Mouse (Mus musculus) embryonic facial prominence, embryonic 14.5 days (tissue): ENCODE measurements around the gene Mef2c. TPM values are rescaled to one million over a fixed set of nuclear protein-coding genes. Genes with fewer than 3 reads are reported as not detected.
A peak's percentile ranks its signal among the peaks of the same experiment; 100 is the strongest.

Source experiments
- ATAC-seq: fragments of 200-750 bp; cut with Nextera tagmentation; 2 replicates; pipeline ENCODE4 v1.8.0; 2017; ENCODE audit warnings: low read depth, moderate number of reproducible peaks, moderate TSS enrichment
- DNase-seq: peaks from one replicate; pipeline ENCODE4 v3.0.0-alpha.2; 2015; ENCODE audit warnings: low spot score
- H3K27ac ChIP-seq: fragments of 300-500 bp; sonication (generic); replicated peaks from 2 replicates; pipeline ENCODE4 v1.5.1; 2014; ENCODE audit warnings: low read depth, mild to moderate bottlenecking, low read length, moderate library complexity
- H3K27me3 ChIP-seq: fragments of 300-500 bp; sonication (generic); replicated peaks from 2 replicates; pipeline ENCODE4 v1.6.1; 2014; ENCODE audit warnings: low read length; ENCODE audit not compliant: control insufficient read depth, insufficient read depth
- H3K36me3 ChIP-seq: fragments of 300-500 bp; sonication (generic); 2 replicates; pipeline ENCODE4 v1.6.1; 2014; ENCODE audit warnings: low read length, mixed read lengths; ENCODE audit not compliant: control insufficient read depth, insufficient read depth
- H3K4me1 ChIP-seq: fragments of 300-500 bp; sonication (generic); 2 replicates; pipeline ENCODE4 v1.6.1; 2014; ENCODE audit warnings: antibody characterized with exemption, low read length; ENCODE audit not compliant: control insufficient read depth, insufficient read depth
- H3K4me2 ChIP-seq: fragments of 300-500 bp; sonication (generic); 2 replicates; pipeline ENCODE4 v1.6.1; 2014; ENCODE audit warnings: low read depth, mild to moderate bottlenecking, low read length, moderate library complexity, mixed read lengths
- H3K4me3 ChIP-seq: fragments of 300-500 bp; sonication (generic); 2 replicates; pipeline ENCODE4 v1.5.1; 2014; ENCODE audit warnings: low read depth, mild to moderate bottlenecking, low read length
- H3K9ac ChIP-seq: fragments of 300-500 bp; sonication (generic); 2 replicates; pipeline ENCODE4 v1.6.1; 2014; ENCODE audit warnings: low read depth, mild to moderate bottlenecking, low read length, moderate library complexity, mixed read lengths
- H3K9me3 ChIP-seq: fragments of 300-500 bp; sonication (generic); 2 replicates; pipeline ENCODE4 v1.6.1; 2016; ENCODE audit warnings: low read length; ENCODE audit not compliant: control insufficient read depth
- WGBS: fragments of 180-500 bp; shearing (Covaris S2); extraction: QIAGEN DNeasy Blood & Tissue Kit; methylation state at CpG from one replicate; pipeline ENCODE4 v1.1.7; 2014; 5-methylcytosine and 5-hydroxymethylcytosine counted together
- polyA plus RNA-seq: library from polyadenylated mRNA; unstranded; fragments of >200 nt; fragmentation: Nextera tagmentation; extraction: Ambion mirVana; gene quantifications from 2 replicates; pipeline ENCODE4 v1.2.1, GENCODE M21; 2014

Mef2c gene
- polyA plus RNA-seq = 195 and 224 TPM in 2 replicates

DNA sequence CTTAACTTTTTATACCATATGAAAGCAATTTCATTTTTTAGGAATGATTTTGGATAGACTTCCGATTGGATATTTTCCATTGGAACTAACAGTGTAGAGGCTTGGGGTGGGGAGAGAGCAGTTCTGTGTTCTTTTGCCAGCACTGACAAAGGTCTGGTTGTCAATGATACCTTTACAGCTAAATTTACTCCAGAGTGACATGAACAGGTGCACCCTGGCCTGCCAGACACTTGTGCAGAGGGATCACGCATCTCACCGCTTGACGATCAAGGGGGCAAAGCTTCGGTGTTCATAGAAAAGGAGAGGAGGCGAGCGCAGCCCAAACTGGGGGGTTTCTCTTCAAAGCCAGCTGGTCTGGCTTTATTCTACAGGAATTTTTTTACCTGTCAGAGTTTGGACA, at the start of gene Mef2c:
TSS of gene Mef2c (plus strand) at position 116 of the 400 bp plus-strand sequence.
- H3K9me3 ChIP-seq = no peaks in the 10 kb centered on the region
- 0 out of 2 replicates have a peak, but pooled peaks have one; percentile 53 for ATAC-seq
- H3K4me1 ChIP-seq = no peaks in the 10 kb centered on the region
- H3K4me2 ChIP-seq = no peak within 1 kb of the TSS
- DNase-seq = peak; percentile 63
- H3K27me3 ChIP-seq = no peaks in the 10 kb centered on the region
- no peaks in the 10 kb centered on the region for H3K36me3 ChIP-seq
- H3K27ac ChIP-seq = no peak within 1 kb of the TSS
- WGBS = 68% methylated on average over 7 of the region's 7 CpGs
- H3K9ac ChIP-seq = no peak within 1 kb of the TSS
- 0 out of 2 replicates have a peak within 1 kb of the TSS, but pooled peaks have one; percentile 3 for H3K4me3 ChIP-seq

DNA sequence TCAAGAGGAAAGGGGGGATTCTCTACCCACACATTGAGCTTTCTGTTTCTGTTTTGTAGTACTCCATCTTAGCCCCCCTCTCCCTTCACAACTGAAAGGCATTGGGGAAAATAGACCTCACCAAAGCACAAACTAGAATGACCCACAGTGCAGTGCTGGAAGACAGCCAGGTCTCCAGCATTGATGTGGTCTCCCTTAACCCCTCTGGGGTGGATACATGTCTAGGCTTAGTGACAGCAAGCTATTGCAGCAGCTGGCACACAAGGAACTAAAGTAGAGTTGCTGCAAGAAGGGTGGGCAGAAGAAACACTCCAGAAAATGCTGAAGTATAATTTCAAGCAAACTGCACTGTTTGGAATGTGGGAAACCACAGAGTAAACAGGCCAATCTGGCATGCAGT, 45.1 kb upstream of the Mef2c start:
- H3K4me3 ChIP-seq = no peak overlapping the region
- no peaks in the 10 kb centered on the region for H3K36me3 ChIP-seq
- H3K27me3 ChIP-seq = no peaks in the 10 kb centered on the region
- H3K4me2 ChIP-seq = no peak overlapping the region
- ATAC-seq (peak; percentile 88), DNase-seq (peak; percentile 88)
- H3K9ac ChIP-seq = no peak overlapping the region
- no peak overlapping the region; the same call in 1 of the 2 replicates for H3K27ac ChIP-seq
- peaks cover 6% of the 10 kb centered on the region; the same call in 1 of the 2 replicates for H3K4me1 ChIP-seq
- no peaks in the 10 kb centered on the region for H3K9me3 ChIP-seq

DNA sequence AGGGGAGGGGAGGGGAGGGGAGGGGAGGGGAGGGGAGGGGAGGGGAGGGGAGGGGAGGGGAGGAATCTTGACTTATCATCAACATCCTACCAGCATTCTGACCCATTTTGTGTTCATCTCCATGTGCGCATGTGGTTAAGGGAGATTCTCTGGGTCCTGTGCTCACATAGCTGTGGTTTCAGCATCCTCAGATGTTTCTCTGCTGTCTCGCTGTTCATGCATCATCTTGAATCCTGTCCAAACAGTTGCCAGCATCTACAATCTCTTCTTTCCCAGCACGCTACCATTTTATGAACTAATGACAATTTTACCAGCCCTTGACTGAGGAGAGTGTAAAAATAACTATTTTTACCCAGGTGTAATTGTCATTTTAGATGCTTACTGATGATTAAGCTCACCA, 44.2 kb upstream of the Mef2c start:
- no peak for DNase-seq
- H3K27ac ChIP-seq = no peak overlapping the region
- WGBS = 80% methylated on average over 3 of the region's 3 CpGs
- no peak overlapping the region for H3K9ac ChIP-seq
- no peaks in the 10 kb centered on the region for H3K27me3 ChIP-seq
- H3K4me2 ChIP-seq = no peak overlapping the region
- no peaks in the 10 kb centered on the region for H3K36me3 ChIP-seq
- ATAC-seq = no peak
- peaks cover 6% of the 10 kb centered on the region; the same call in 1 of the 2 replicates for H3K4me1 ChIP-seq
- H3K4me3 ChIP-seq = no peak overlapping the region
- H3K9me3 ChIP-seq = no peaks in the 10 kb centered on the region

DNA sequence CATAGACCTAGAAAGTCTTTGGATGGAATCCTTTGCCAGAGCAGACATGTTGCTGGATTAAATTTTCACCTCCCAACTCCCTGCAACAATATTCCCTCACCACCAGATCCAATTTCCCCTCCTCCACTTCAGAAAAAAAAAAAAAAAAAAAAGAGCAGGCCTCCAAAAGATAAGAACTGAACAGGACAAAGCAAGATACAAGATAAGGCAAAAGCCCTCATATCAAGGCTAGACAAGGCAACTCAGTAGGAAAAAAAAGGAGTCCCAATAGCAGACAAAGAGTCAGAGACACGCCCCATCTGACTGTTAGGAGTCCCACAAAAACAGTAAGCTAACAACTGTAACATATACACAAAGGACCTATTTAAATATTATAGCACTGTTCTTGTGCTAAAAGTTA, 43.2 kb upstream of the Mef2c start:
- H3K4me2 ChIP-seq = no peak overlapping the region
- no peak overlapping the region for H3K9ac ChIP-seq
- H3K4me1 ChIP-seq = peaks cover 6% of the 10 kb centered on the region; the same call in 1 of the 2 replicates
- H3K4me3 ChIP-seq = no peak overlapping the region
- no peaks in the 10 kb centered on the region for H3K9me3 ChIP-seq
- no peaks in the 10 kb centered on the region for H3K27me3 ChIP-seq
- no peak for DNase-seq
- WGBS = 83% methylated on average over 1 of the region's 1 CpGs
- no peak for ATAC-seq
- H3K27ac ChIP-seq = no peak overlapping the region
- H3K36me3 ChIP-seq = no peaks in the 10 kb centered on the region

DNA sequence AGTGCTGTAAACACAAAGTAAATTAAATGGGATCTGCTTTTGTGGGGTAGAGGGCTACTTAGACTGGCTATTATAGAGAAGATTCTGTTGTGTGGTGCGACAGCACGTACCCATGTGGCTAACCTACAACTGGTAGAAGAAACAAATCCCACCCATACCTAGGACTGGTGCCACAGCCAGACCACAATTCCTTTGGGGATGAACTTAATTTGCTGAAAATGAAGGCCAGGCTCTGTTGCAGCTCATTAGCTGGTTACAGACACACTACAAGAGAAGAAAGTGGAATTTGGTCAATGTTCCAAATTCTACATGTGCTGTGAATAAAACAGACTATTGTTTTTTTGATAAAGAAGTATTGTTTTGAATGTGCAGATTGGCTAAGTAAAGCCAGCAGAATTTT, 42.3 kb upstream of the Mef2c start:
- ATAC-seq = peak; percentile 84

GRCm38 (mm10) chr13:83466756-83467155, 37.1 kb upstream of the Mef2c start:
- Histone ChIP-seq H3K27ac (no peak overlapping the region), H3K4me2 (no peak overlapping the region), H3K36me3 (no peaks in the 10 kb centered on the region), H3K4me3 (no peak overlapping the region), H3K9ac (no peak overlapping the region), H3K27me3 (no peaks in the 10 kb centered on the region), H3K9me3 (no peaks in the 10 kb centered on the region), H3K4me1 (peaks cover 3% of the 10 kb centered on the region; the same call in 1 of the 2 replicates)
- 89% methylated on average over 5 of the region's 5 CpGs for WGBS
- ATAC-seq = no peak
- no peak for DNase-seq

More for the DNA sequence above, 42.3 kb upstream of the Mef2c start:
- H3K4me3 ChIP-seq = no peak overlapping the region
- peaks cover 6% of the 10 kb centered on the region; the same call in 1 of the 2 replicates for H3K4me1 ChIP-seq
- 44% methylated on average over 2 of the region's 2 CpGs for WGBS
- no peak overlapping the region for H3K9ac ChIP-seq
- peak; percentile 90 for DNase-seq
- H3K27ac ChIP-seq = 0 out of 2 replicates have a peak overlapping the region, but pooled peaks have one; percentile 16
- no peaks in the 10 kb centered on the region for H3K36me3 ChIP-seq
- no peaks in the 10 kb centered on the region for H3K27me3 ChIP-seq
- H3K4me2 ChIP-seq = no peak overlapping the region
- H3K9me3 ChIP-seq = no peaks in the 10 kb centered on the region

- H3K27ac ChIP-seq = no peak overlapping the region
- H3K4me2 ChIP-seq = no peak overlapping the region
- DNase-seq (no peak), ATAC-seq (no peak)
- no peak overlapping the region for H3K9ac ChIP-seq
- no peaks in the 10 kb centered on the region for H3K36me3 ChIP-seq
- no peaks in the 10 kb centered on the region for H3K27me3 ChIP-seq
- H3K4me3 ChIP-seq = no peak overlapping the region
- no peaks in the 10 kb centered on the region for H3K4me1 ChIP-seq
- H3K9me3 ChIP-seq = no peaks in the 10 kb centered on the region
- 64% methylated on average over 3 of the region's 3 CpGs for WGBS
These were observed 35.0 kb upstream of the Mef2c start for GRCm38 (mm10) chr13:83468794-83469193.

- H3K27ac ChIP-seq = no peak overlapping the region
- H3K27me3 ChIP-seq = no peaks in the 10 kb centered on the region
- ATAC-seq = no peak
- DNase-seq = no peak
- H3K4me1 ChIP-seq = no peaks in the 10 kb centered on the region
- H3K9ac ChIP-seq = no peak overlapping the region
- WGBS = 84% methylated on average over 2 of the region's 2 CpGs
- H3K36me3 ChIP-seq = no peaks in the 10 kb centered on the region
- no peak overlapping the region for H3K4me3 ChIP-seq
- no peak overlapping the region for H3K4me2 ChIP-seq
- H3K9me3 ChIP-seq = no peaks in the 10 kb centered on the region
These were observed 30.1 kb upstream of the Mef2c start for GRCm38 (mm10) chr13:83473755-83474154.

DNA sequence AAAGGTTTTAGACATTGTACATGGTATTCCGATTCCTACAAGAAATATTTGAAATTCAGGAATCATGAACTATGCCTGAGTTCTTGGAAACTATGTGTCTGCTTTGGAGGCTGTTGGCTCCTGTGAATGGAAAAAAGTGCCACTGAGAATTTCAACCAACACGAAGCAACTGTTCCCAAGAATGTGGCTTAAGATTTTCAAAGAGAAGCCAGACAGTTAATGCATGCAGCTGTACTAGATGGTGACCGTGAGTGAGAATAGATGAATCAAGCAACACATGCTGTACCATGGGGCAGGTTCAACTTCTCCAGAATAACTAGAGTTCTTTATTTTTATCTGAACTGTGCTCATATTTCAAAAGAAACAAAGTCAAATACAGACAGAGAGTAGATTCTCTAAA, 23.4 kb upstream of the Mef2c start:
- Histone ChIP-seq H3K4me3 (no peak overlapping the region), H3K9me3 (no peaks in the 10 kb centered on the region), H3K27me3 (no peaks in the 10 kb centered on the region), H3K4me1 (0 out of 2 replicates have a peak, but pooled peaks cover 4% of the 10 kb centered on the region), H3K4me2 (no peak overlapping the region), H3K9ac (no peak overlapping the region), H3K36me3 (no peaks in the 10 kb centered on the region), H3K27ac (no peak overlapping the region)
- ATAC-seq = no peak
- peak; percentile 38 for DNase-seq
- WGBS = 62% methylated on average over 3 of the region's 3 CpGs
